Mouse (Mus musculus) left cerebral cortex, adult 2 months (tissue): ENCODE measurements around the gene Aftph. TPM values are rescaled to one million over a fixed set of nuclear protein-coding genes. Genes with fewer than 3 reads are reported as not detected.
A peak's percentile ranks its signal among the peaks of the same experiment; 100 is the strongest.

Source experiments
- DNase-seq, 2 experiments: peaks; one replicate each; pipeline ENCODE4 v3.0.0; 2021 to 2022; ENCODE audit warnings: low spot score in 2 of 2, mixed read lengths in 1 of 2; ENCODE audit errors: extremely low spot score in 1 of 2
- H3K27ac ChIP-seq: fragments of 200-600 bp; 2 replicates; pipeline ENCODE4 v1.8.1; 2022
- H3K4me3 ChIP-seq: fragments of 200-600 bp; 2 replicates; pipeline ENCODE4 v1.8.1; 2022
- CTCF ChIP-seq: fragments of 200-600 bp; IDR thresholded peaks from 2 replicates; pipeline ENCODE4 v1.8.1; 2022; ENCODE audit warnings: antibody characterized with exemption, mild to moderate bottlenecking, moderate library complexity
- intact Hi-C: fragments of 180-260 bp; cut with DNase I; formaldehyde crosslinking; loops from one replicate; pipeline ENCODE4 v1.15.1; 2025
- long read RNA-seq, 2 experiments: library from polyadenylated mRNA; stranded (forward); transcript quantifications; one replicate each; pipeline ENCODE4 v2.0.0; 2021; ENCODE audit warnings: borderline mapping rate in 2 of 2
- total RNA-seq, 2 experiments: library from RNA; stranded (reverse); gene quantifications; 2 replicates each; pipeline ENCODE4 v1.2.3; 2021

Aftph gene
- total RNA-seq = 10 to 100 TPM; 92.0 to 92.7 TPM
- long read RNA-seq, experiment 1, full-length matches to known transcripts = 9 of 50 reads
- long read RNA-seq, experiment 1, partial matches to known transcripts = 4 of 50 reads
- long read RNA-seq, experiment 1, other reads (novel, unspliced or antisense) = 37 of 50 reads
- long read RNA-seq, experiment 2, full-length matches to known transcripts = 10 of 50 reads
- long read RNA-seq, experiment 2, partial matches to known transcripts = 1 of 50 reads
- long read RNA-seq, experiment 2, other reads (novel, unspliced or antisense) = 39 of 50 reads

DNA sequence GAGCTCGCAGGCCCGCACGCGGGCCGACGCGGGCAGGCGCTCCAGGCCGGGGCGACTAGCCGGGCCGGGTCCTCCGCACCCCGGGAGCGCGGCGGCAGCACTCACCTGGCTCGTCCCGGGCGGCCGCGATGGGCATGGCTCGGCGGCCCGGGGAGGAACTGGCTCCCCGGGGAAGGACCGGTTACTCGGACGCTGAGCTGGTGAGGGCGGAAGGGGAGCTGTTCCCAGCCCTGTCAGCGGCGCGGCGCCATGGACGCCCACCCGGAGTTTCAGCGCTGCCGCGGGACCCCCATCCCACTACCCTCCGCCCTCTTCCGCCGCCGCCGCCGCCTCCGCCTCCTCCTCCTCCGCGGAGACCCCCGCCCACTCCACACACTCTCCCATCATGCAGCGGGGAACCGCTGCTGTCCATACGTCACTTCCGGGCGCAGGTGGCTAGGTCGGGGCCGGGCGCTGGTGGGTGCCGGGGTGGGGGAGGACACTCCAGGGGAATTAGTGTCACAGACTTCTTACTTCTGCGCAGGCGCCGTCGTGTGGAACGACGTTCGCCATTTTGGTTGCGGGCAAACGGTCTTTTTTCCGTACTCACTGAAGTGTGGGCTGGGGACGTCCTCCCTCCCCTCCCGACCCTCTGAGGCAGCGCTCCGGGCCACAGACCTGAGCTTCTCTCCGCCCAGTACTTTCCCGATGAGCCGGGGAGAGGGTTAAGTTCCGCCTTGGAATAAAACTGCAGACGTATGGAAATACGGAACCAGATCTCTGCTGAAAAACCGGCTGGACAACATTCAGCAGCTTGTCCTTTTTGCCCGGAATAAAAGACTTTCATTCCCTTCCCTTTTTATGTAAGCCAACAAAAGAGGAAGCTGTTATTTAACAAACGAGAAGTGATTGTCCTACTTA, at the start of gene Aftph:
Aftph (minus strand) TSS at position 389 of the 900 bp plus-strand sequence.
- DNase-seq = peak; percentile 97 to 98
- H3K4me3 ChIP-seq = peak within 1 kb of the TSS; percentile 93
- no peak for TF ChIP-seq CTCF
- H3K27ac ChIP-seq = peak within 1 kb of the TSS; percentile 98
- intact Hi-C loops = loop anchor here (1.0 to 5.0 kb wide), 7 partner anchors 89 to 541 kb away; partner anchors contain the start of genes Lgalsl, Peli1, Rab1a and Sertad2

DNA sequence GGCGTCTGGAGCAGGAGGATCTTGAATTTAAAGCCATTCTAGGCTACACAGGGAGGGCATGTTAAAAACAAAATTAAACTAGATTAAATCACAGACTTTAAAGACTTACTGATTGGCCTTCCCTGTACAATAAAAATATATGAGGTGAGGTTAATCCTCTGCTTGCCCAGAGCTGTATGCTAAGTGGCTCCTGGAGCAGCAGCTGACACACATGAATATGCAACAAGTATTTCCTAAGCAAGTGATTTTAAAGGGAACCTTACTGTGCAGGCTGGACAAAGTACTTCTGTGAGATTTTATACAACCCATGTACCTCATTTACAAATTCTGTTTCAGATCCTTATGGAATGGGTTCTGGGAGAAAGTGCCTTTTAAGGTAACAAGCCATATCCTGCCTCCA, 47.6 kb upstream of the Aftph start:
- DNase-seq = no peak
- no peak overlapping the region for H3K27ac ChIP-seq
- intact Hi-C loops = no loop called here
- H3K4me3 ChIP-seq = no peak overlapping the region
- no peak for TF ChIP-seq CTCF

DNA sequence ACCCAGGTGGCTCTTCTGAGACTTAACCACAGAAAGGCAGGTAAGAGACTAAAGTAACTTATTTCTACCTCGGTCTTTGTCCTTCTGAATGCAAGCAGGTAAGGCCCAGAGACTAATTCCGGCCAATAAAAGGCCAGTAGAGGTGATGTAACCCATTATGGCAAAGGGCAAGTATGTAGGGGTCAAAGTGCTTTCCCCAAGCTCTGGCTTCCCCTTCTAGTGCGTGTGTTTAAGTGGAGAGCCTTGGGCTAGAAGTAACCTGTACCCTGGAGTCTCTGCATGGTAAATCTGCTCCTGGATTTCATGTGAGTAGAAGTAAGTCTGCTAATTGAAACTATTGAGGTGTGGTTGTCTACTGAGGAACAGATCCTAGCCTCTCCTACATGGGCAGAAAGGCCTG, 46.7 kb upstream of the Aftph start:
- H3K4me3 ChIP-seq = no peak overlapping the region
- intact Hi-C loops = no loop called here
- no peak for TF ChIP-seq CTCF
- no peak for DNase-seq
- H3K27ac ChIP-seq = no peak overlapping the region

DNA sequence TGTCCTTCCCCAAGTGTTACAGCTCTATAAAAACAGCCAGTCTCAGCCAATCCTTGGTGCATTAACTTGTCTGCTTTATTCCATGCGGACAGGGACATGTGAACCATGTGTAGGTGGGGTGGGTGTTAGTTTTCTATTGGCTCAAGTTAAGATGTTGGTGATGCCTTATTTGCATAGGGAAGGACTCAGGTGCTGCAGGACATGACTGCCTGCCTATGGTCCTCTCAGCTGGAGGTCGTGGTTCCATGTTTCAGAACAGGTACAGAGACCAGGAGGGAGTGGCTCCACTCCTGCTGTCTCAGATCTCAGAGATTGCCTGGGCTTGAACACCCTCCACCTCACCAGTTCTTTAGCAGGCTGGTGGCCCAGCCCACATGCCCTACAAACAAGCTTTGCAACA, 44.8 kb upstream of the Aftph start:
- no peak for DNase-seq
- Histone ChIP-seq H3K4me3 (no peak overlapping the region), H3K27ac (no peak overlapping the region)
- TF ChIP-seq CTCF = no peak
- intact Hi-C loops = no loop called here

DNA sequence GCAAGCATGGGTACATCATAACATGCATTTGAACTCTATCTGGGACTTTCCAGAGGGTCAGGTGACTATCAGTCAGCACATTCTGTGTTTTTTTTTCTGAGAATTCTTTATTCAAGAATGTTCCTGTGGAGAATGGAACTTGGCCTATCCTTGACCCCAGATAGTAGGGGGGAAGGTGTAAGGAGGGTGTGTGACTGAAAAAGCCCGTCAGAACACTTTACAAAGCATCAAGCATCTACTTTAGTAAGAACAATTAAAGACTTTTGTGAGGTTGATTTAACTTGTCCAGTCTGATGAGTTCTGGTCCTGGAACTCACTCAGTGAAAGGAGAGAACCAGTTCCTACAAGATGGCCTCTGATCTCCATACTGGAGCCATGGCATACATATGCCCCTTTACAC, 43.8 kb upstream of the Aftph start:
- no peak overlapping the region for H3K27ac ChIP-seq
- TF ChIP-seq CTCF = no peak
- intact Hi-C loops = no loop called here
- no peak overlapping the region for H3K4me3 ChIP-seq
- no peak for DNase-seq

- no peak overlapping the region for H3K4me3 ChIP-seq
- no peak overlapping the region for H3K27ac ChIP-seq
- TF ChIP-seq CTCF = no peak
- DNase-seq = no peak
- intact Hi-C loops = no loop called here
Measured at GRCm38 (mm10) chr11:20784776-20785175, 43.4 kb upstream of the Aftph start.

DNA sequence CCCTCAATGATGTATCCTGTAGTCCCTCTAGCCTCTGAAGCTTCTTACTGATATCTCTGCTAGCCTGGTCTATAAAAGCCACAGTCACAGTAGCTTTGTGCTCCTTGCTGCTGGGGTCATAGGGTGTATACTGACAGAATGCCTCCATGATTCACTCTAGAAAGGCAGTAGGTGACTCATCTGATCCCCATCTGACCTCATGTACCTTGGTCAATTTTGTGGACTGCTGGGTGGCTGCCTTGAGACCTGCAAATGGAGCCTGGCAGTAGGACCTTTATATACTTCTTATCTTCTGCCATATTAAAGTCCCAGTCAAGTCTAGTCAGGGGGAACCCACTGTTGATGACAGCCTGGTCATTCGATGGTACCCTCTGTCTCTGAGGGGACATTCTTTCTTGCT, 42.1 kb upstream of the Aftph start:
- Histone ChIP-seq H3K27ac (no peak overlapping the region), H3K4me3 (no peak overlapping the region)
- DNase-seq = no peak
- intact Hi-C loops = no loop called here
- TF ChIP-seq CTCF = no peak

GRCm38 (mm10) chr11:20782620-20783019, 41.2 kb upstream of the Aftph start:
- no peak overlapping the region for H3K27ac ChIP-seq
- no peak for TF ChIP-seq CTCF
- no peak overlapping the region for H3K4me3 ChIP-seq
- intact Hi-C loops = no loop called here
- no peak for DNase-seq

DNA sequence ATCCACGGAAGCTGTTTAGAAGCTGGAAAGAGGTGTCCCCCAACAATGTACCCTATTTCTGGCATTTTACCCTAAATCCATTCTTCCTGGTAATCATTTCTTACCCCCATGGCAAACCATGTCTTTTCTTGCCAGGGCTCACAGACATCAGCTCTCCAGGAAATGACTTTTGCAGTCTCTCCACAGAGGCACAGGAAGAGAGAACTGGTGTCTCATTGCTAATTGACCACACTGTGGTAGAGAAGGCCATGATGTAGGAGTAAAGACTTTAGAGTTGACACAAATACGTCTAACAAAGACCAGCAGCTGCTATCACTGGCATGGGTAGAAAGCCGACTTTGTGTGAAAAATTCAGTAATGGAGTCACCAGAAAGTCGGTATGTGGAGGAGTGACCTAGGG, 38.9 kb upstream of the Aftph start:
- no peak for DNase-seq
- TF ChIP-seq CTCF = no peak
- H3K4me3 ChIP-seq = no peak overlapping the region
- intact Hi-C loops = no loop called here
- no peak overlapping the region for H3K27ac ChIP-seq

GRCm38 (mm10) chr11:20778861-20779563, 37.6 kb upstream of the Aftph start:
- no peak overlapping the region for H3K27ac ChIP-seq
- no peak for DNase-seq
- intact Hi-C loops = no loop called here
- no peak overlapping the region for H3K4me3 ChIP-seq
- TF ChIP-seq CTCF = no peak

DNA sequence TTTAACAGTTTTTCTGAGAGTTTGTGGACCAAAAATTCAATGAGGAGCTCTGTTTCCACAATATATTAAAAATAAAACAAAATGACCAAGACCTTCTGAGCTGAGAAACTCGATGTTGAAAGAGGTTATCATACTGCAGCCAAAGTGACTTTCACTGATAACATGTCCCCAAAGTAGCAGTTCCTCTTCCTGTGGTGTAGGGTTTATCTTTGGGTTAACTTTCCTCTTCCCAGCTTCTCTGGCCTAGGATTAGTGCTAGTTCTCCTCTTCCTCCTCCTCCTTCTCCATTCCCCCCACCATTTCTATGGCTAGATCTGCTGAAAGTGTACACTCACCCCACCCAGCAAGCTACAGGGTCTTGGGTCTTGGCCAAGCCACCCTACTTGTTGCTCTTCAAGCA, 36.9 kb upstream of the Aftph start:
- Histone ChIP-seq H3K27ac (no peak overlapping the region), H3K4me3 (no peak overlapping the region)
- DNase-seq = no peak
- TF ChIP-seq CTCF = no peak
- intact Hi-C loops = no loop called here

GRCm38 (mm10) chr11:20776668-20777067, 35.3 kb upstream of the Aftph start:
- TF ChIP-seq CTCF = no peak
- DNase-seq = no peak
- Histone ChIP-seq H3K4me3 (no peak overlapping the region), H3K27ac (no peak overlapping the region)
- intact Hi-C loops = no loop called here
